Mouse (Mus musculus) intestine, postnatal 0 days (tissue): ENCODE results near the gene Mgst3. TPM values are rescaled to one million over a fixed set of nuclear protein-coding genes. Genes with fewer than 3 reads are reported as not detected.

Experiments used
- ATAC-seq: fragments of 200-750 bp; cut with Nextera tagmentation; 2 replicates; pipeline ENCODE4 v1.8.0; 2017; ENCODE audit warnings: mild to moderate bottlenecking, moderate TSS enrichment, moderate library complexity
- H3K27ac ChIP-seq: fragments of 300-500 bp; sonication (generic); 2 replicates; pipeline ENCODE4 v1.5.1; 2014; ENCODE audit warnings: mild to moderate bottlenecking, low read depth, low read length, moderate library complexity
- H3K27me3 ChIP-seq: fragments of 300-500 bp; sonication (generic); replicated peaks from 2 replicates; pipeline ENCODE4 v1.6.1; 2014; ENCODE audit warnings: low read length, mixed read lengths; ENCODE audit not compliant: control insufficient read depth, insufficient read depth
- H3K36me3 ChIP-seq: fragments of 300-500 bp; sonication (generic); 2 replicates; pipeline ENCODE4 v1.6.1; 2014; ENCODE audit warnings: mild to moderate bottlenecking, moderate library complexity; ENCODE audit not compliant: control insufficient read depth, insufficient read depth
- H3K4me1 ChIP-seq: fragments of 300-500 bp; sonication (generic); replicated peaks from 2 replicates; pipeline ENCODE4 v1.6.1; 2014; ENCODE audit warnings: antibody characterized with exemption, low read length, mixed read lengths; ENCODE audit not compliant: control insufficient read depth, insufficient read depth
- H3K4me2 ChIP-seq: fragments of 300-500 bp; sonication (generic); replicated peaks from 2 replicates; pipeline ENCODE4 v1.6.1; 2014; ENCODE audit warnings: low read depth, mild to moderate bottlenecking, moderate library complexity
- H3K4me3 ChIP-seq: fragments of 300-500 bp; sonication (generic); 2 replicates; pipeline ENCODE4 v1.5.1; 2014; ENCODE audit warnings: low read depth, low read length
- H3K9ac ChIP-seq: fragments of 300-500 bp; sonication (generic); 2 replicates; pipeline ENCODE4 v1.6.1; 2014; ENCODE audit warnings: mild to moderate bottlenecking, low read depth, low read length
- H3K9me3 ChIP-seq: fragments of 300-500 bp; sonication (generic); 2 replicates; pipeline ENCODE4 v1.6.1; 2016; ENCODE audit warnings: mixed run types; ENCODE audit not compliant: control insufficient read depth
- CTCF ChIP-seq: sonication (generic); IDR thresholded peaks from 2 replicates; pipeline ENCODE4 v1.5.1; 2016; ENCODE audit warnings: low read depth, mild to moderate bottlenecking, control low read depth, antibody characterized with exemption, moderate library complexity
- WGBS: fragments of 180-500 bp; shearing (Covaris S2); extraction: QIAGEN DNeasy Blood & Tissue Kit; methylation state at CpG from one replicate; pipeline ENCODE4 v1.1.7; 2014; 5-methylcytosine and 5-hydroxymethylcytosine counted together
- polyA plus RNA-seq: library from polyadenylated mRNA; unstranded; fragments of >200 nt; fragmentation: Nextera tagmentation; extraction: Ambion mirVana; gene quantifications from 2 replicates; pipeline ENCODE4 v1.2.1, GENCODE M21; 2015

Mgst3 gene
- polyA plus RNA-seq, 1 experiment from 2014 or later: 323 TPM

DNA sequence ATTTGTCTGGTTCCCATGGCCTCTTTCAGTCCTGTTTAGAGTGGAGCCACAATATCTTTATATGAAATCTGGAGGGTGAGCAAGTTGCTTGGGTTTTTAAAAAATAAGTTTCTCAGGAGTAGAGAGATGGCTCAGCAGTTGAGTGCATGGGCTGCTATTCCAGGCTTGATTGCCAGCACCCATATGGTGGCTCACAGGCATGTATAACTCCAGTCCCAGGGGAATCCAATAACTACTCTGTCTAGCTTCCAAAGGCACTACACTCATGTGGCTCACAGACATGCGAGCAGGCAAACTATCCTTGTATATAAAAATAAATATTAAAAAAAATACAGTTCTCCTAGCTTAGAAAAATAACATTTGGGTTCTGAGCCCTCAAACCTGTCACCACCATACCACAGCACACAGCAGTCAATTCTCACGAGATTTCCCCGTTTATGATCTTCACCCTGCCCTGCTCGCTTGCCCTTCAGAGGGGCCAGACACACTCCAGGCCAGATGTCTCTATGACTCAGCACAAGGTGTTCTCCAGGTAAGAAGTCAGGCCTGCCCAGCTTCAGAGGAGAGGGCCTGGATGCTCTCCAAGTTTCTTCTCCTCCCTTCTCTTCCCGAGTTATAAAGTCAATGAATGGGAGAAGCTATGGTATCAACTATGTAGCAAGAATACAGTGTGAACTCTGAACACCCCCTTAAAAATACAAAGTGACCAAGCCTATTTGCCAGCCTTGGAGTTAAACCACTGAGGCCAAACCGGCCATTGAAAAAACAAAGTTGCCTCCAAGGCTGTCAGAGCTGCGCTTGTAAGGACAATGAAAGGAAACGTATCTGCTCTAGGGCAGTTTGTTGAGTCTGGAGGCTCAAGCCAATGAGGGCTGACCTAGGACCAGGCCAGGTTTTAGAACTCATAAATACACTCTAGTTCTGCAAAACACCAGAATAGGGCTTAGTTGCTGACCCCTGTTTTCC, 12.3 kb downstream of the Mgst3 start:
- peak; percentile 76 for ATAC-seq
- Histone ChIP-seq H3K4me1 (peaks cover 14% of the 10 kb centered on the region; the same call in 1 of the 2 replicates), H3K9me3 (no peaks in the 10 kb centered on the region), H3K4me3 (no peak overlapping the region), H3K36me3 (peaks cover 12% of the 10 kb centered on the region), H3K9ac (no peak overlapping the region), H3K27ac (peak overlapping the region; percentile 68), H3K27me3 (no peaks in the 10 kb centered on the region), H3K4me2 (no peak overlapping the region)
- 39% methylated on average over 8 of the region's 8 CpGs for WGBS
- TF ChIP-seq CTCF: no peak

DNA sequence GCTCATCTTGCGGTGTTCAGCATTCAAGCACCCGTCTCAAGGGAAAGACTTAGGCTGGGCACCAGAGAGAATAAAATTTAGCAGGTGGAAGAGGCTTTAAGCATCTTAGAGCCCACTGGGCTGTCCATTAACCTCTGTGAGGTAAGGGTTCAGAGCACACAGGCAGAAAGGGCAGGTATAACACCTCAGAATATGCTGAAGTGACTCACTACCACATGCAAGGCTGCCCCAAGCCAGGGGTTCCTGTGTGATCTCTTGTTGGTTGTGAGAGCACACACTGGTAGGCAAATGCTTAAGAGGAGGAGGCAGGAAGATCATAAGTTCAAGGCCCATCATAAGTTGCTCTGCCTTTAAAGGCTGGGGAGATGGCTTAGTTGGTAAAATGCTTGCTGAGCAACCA, 13.4 kb downstream of the Mgst3 start:
- Histone ChIP-seq H3K9ac (no peak overlapping the region), H3K27me3 (no peaks in the 10 kb centered on the region), H3K9me3 (no peaks in the 10 kb centered on the region), H3K4me1 (peaks cover 11% of the 10 kb centered on the region; the same call in 1 of the 2 replicates), H3K4me3 (no peak overlapping the region), H3K36me3 (peaks cover 18% of the 10 kb centered on the region), H3K4me2 (no peak overlapping the region), H3K27ac (no peak overlapping the region)
- WGBS: 90% methylated on average over 2 of the region's 2 CpGs
- no peak for TF ChIP-seq CTCF
- no peak for ATAC-seq

DNA sequence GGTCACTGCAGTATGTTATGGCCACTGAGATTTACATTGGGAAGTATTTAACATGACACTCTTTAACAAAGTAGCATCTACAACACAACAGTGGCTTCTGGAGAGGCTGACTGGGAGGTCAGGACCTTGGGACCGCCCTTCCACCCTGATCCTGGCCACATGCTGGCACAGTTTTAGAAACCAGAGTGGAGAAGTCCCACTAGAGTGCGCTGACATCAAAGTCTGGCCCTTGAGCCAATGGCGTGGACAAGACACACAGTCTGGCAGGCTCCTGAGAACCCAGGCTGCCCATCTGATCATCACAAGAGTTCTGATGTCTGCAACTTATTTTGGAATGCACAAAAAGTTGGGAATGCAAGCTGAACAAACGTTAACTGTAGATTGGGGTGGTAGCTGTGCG, 13.9 kb downstream of the Mgst3 start:
- Histone ChIP-seq H3K27ac (no peak overlapping the region), H3K9me3 (no peaks in the 10 kb centered on the region), H3K9ac (no peak overlapping the region), H3K36me3 (peaks cover 18% of the 10 kb centered on the region), H3K4me1 (peaks cover 11% of the 10 kb centered on the region; the same call in 1 of the 2 replicates), H3K4me3 (no peak overlapping the region), H3K4me2 (no peak overlapping the region), H3K27me3 (no peaks in the 10 kb centered on the region)
- no peak for TF ChIP-seq CTCF
- 81% methylated on average over 5 of the region's 5 CpGs for WGBS
- no peak for ATAC-seq

DNA sequence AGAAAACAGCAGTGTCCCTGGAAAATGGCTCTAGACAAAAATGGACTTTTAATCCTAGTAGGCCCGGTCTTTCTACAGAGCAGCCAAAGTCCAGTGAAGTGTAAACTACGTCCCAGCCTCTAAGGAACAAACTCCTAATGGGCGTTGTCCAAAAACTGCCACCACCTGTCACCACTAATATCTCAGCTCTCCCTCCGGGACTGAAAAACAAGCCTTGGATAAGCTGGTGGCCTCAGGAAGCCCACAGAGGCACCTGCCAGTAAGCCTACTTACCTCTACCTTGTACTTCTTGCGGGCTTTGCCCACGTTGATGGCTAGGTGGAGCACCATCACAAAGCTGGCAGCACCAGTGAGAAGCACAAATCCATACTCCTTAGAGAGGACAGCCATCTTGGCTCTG, 15.6 kb downstream of the Mgst3 start:
- Histone ChIP-seq H3K9ac (no peak overlapping the region), H3K4me1 (peaks cover 11% of the 10 kb centered on the region; the same call in 1 of the 2 replicates), H3K4me3 (no peak overlapping the region), H3K36me3 (peaks cover 25% of the 10 kb centered on the region), H3K27me3 (no peaks in the 10 kb centered on the region), H3K9me3 (no peaks in the 10 kb centered on the region), H3K27ac (peak overlapping the region; percentile 77), H3K4me2 (no peak overlapping the region; the same call in 1 of the 2 replicates)
- ATAC-seq: peak; percentile 64
- WGBS: 36% methylated on average over 6 of the region's 6 CpGs
- peak; percentile 52 for TF ChIP-seq CTCF

DNA sequence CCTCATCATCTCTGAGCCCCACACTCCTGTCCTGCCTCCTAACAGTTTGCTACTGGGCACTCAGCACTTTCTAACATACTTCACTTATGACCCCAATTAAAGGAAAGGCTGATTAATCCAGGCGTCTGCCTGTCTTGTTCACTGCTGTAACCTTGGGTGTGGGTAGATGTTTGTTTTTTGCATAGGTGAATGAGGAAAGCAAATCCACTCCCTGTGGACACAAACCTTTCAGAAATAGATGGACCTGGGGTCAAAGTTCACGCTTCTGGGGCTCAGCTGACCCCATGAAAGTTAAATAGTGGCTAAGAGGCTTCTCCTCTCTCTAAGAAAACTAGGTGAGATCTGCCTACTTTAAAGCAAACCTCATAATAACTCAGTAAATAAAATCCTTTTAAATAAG, 18.7 kb downstream of the Mgst3 start:
- H3K36me3 ChIP-seq: peaks cover 37% of the 10 kb centered on the region
- H3K4me1 ChIP-seq: 0 out of 2 replicates have a peak, but pooled peaks cover 4% of the 10 kb centered on the region
- no peaks in the 10 kb centered on the region for H3K9me3 ChIP-seq
- TF ChIP-seq CTCF: no peak
- H3K4me2 ChIP-seq: peak overlapping the region; percentile 48
- no peak overlapping the region for H3K9ac ChIP-seq
- no peak; the same call in 1 of the 2 replicates for ATAC-seq
- H3K4me3 ChIP-seq: no peak overlapping the region
- 33% methylated on average over 2 of the region's 2 CpGs for WGBS
- H3K27ac ChIP-seq: peak overlapping the region; percentile 42; the same call in 1 of the 2 replicates
- no peaks in the 10 kb centered on the region for H3K27me3 ChIP-seq

DNA sequence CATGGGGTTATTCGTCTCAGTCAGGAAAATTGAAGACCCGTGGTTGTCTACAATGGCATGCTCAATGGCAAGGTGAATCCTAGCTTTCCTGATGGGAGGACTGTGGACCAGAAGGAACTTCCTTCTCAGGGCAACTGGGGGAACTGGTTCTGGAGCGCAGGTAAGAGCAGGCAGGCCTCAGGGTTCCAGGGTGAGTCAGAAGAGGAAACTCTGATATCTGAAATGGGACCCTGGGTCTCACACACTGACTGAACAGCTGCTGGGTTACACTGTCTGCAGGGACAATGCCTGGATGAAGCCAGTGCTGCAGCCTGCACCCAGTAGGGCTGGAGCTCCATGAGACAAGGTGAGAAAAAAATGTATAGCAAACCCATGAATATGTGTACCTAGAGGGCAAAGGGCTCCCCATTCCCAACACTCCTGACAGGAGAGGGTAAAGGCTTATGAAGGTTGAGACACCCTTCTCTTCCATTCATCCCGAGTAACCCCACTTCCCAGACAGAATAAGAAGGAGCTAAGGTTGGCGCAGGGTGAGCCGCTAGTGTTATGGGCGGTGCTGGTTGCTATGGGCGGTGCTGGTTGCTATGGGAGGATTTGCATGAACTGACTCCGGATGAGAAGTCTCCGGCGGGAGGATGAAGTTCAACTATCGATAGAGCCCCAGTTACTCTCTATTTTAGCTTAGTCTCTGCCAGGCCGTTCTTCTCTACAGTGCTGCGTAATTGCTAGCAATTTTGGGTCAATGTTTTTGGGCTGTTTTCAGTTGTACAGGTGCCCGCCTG, 19.4 kb downstream of the Mgst3 start:
- ATAC-seq: peak; percentile 74
- H3K36me3 ChIP-seq: peaks cover 39% of the 10 kb centered on the region
- H3K9ac ChIP-seq: no peak overlapping the region
- no peak for TF ChIP-seq CTCF
- H3K4me2 ChIP-seq: peak overlapping the region; percentile 48
- 0 out of 2 replicates have a peak, but pooled peaks cover 4% of the 10 kb centered on the region for H3K4me1 ChIP-seq
- H3K27me3 ChIP-seq: no peaks in the 10 kb centered on the region
- no peak overlapping the region for H3K4me3 ChIP-seq
- H3K27ac ChIP-seq: no peak overlapping the region
- WGBS: 20% methylated on average over 15 of the region's 15 CpGs
- H3K9me3 ChIP-seq: no peaks in the 10 kb centered on the region
